Mouse (Mus musculus) kidney, postnatal 25 days (tissue): ENCODE results near the gene Rplp0.
"Not testable (repeated sequence)": the region's sequence is repeated elsewhere in the genome, so short reads cannot be mapped to it uniquely, and the experiment has no call there.

Source experiments
- DNase-seq, 2 experiments: peaks; one replicate each; pipeline ENCODE4 v3.0.0; 2021; ENCODE audit warnings: mixed read lengths in 2 of 2

Rplp0 gene

GRCm38 (mm10) chr5:115559237-115560101, at the start of gene Rplp0:
TSS of gene Rplp0 (plus strand) at chr5:115559467.
- DNase-seq: peak; percentile 100

- peak in 1 of 2 experiments; percentile 51 for DNase-seq
Measured at GRCm38 (mm10) chr5:115509790-115510689, 49.2 kb upstream of the Rplp0 start.

GRCm38 (mm10) chr5:115512375-115512774, 46.9 kb upstream of the Rplp0 start:
- DNase-seq: no peak

GRCm38 (mm10) chr5:115513246-115513645, 46.0 kb upstream of the Rplp0 start:
- no peak for DNase-seq

- no peak for DNase-seq
Measured at GRCm38 (mm10) chr5:115513721-115514120, 45.5 kb upstream of the Rplp0 start.

GRCm38 (mm10) chr5:115514346-115514745, 44.9 kb upstream of the Rplp0 start:
- no peak for DNase-seq

- DNase-seq: peak; percentile 67 to 89
Measured at GRCm38 (mm10) chr5:115514896-115515587, 44.2 kb upstream of the Rplp0 start.

GRCm38 (mm10) chr5:115516081-115516907, 43.0 kb upstream of the Rplp0 start:
- peak; percentile 59 to 84 for DNase-seq

- no peak for DNase-seq
Measured at GRCm38 (mm10) chr5:115516908-115517307, 42.4 kb upstream of the Rplp0 start.

- DNase-seq: peak in 1 of 2 experiments; percentile 62
Measured at GRCm38 (mm10) chr5:115517501-115517900, 41.8 kb upstream of the Rplp0 start.

GRCm38 (mm10) chr5:115518214-115518613, 41.1 kb upstream of the Rplp0 start:
- not testable (repeated sequence) for DNase-seq

- DNase-seq: peak; percentile 60 to 87
Measured at GRCm38 (mm10) chr5:115520325-115520869, 38.9 kb upstream of the Rplp0 start.

GRCm38 (mm10) chr5:115521553-115522461, 37.5 kb upstream of the Rplp0 start:
- DNase-seq: peak; percentile 74 to 88

- peak in 1 of 2 experiments; percentile 34 for DNase-seq
Measured at GRCm38 (mm10) chr5:115522531-115522930, 36.7 kb upstream of the Rplp0 start.

- DNase-seq: peak; percentile 60 to 85
Measured at GRCm38 (mm10) chr5:115522981-115523499, 36.2 kb upstream of the Rplp0 start.

- DNase-seq: peak; percentile 69 to 89
Measured at GRCm38 (mm10) chr5:115523971-115524370, 35.3 kb upstream of the Rplp0 start.

- peak in 1 of 2 experiments; percentile 24 for DNase-seq
Measured at GRCm38 (mm10) chr5:115524471-115524870, 34.8 kb upstream of the Rplp0 start.

GRCm38 (mm10) chr5:115525416-115525815, 33.9 kb upstream of the Rplp0 start:
- peak in 1 of 2 experiments; percentile 53 for DNase-seq

- DNase-seq: peak; percentile 51 to 76
Measured at GRCm38 (mm10) chr5:115525943-115526342, 33.3 kb upstream of the Rplp0 start.
